Mouse (Mus musculus): Measurements from ENCODE around the gene Nfx1.

- TF ChIP-seq POLR2A (IDR thresholded peaks at IDR 0.05; ENCODE audit: extremely low read depth, insufficient read depth, low read length) (no peak), CTCF (IDR thresholded peaks at IDR 0.05; ENCODE audit: low read depth, low read length) (no peak)
These were observed 74.6 kb downstream of the Nfx1 start for GRCm38 (mm10) chr4:41045288-41045687.
